Mouse (Mus musculus): ENCODE data around the gene Hepacam. TPM values are rescaled to one million over a fixed set of nuclear protein-coding genes. Genes with fewer than 3 reads are reported as not detected.
A peak's percentile ranks its signal among the peaks of the same experiment; 100 is the strongest.

Gene Hepacam
- polyA plus RNA-seq, 1 experiment from 2014 or later: not detected

DNA sequence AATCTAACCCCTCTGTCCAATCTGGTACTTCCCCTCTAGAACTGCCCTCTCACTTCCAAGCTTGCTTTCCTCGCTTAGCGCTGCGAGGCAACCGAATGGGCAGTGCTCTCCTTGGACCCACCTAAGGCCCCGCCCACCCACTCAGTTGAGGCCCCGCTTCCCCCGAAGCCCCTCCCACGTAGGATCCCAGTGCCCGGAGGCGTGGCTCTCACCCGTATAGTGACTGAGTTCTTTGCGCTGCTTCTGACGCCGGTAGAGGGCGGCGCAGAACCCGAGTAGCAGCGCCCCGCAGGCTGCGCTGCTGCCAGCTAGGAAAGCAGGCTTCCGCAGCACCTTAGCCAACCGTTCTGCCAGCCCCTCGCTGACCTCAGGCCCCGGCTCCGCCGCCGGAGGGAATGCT lies 53.5 kb downstream of the Hepacam start:
- Histone ChIP-seq H3K9me3 (ENCODE audit: control insufficient read depth, low read length) (no peaks in the 10 kb centered on the region), H3K27ac (ENCODE audit: low read depth, low read length) (no peak overlapping the region), H3K4me3 (ENCODE audit: low read depth, low read length) (0 out of 2 replicates have a peak overlapping the region, but pooled peaks have one; percentile 1), H3K4me2 (peak overlapping the region; percentile 27), H3K27me3 (ENCODE audit: control insufficient read depth, insufficient read depth, low read length) (peaks cover 6% of the 10 kb centered on the region; the same call in 1 of the 2 replicates), H3K4me1 (ENCODE audit: control insufficient read depth, insufficient read depth, low read length) (peaks cover 4% of the 10 kb centered on the region; the same call in 1 of the 2 replicates), H3K9ac (ENCODE audit: low read length) (no peak overlapping the region; the same call in 1 of the 2 replicates), H3K36me3 (ENCODE audit: control insufficient read depth, insufficient read depth, low read length) (no peaks in the 10 kb centered on the region)
- DNase-seq (ENCODE audit: low spot score, missing footprints) (peak; percentile 98), ATAC-seq (ENCODE audit: low FRiP score) (peak; percentile 93)
- under 1% methylated on average over 27 of the region's 27 CpGs for WGBS

DNA sequence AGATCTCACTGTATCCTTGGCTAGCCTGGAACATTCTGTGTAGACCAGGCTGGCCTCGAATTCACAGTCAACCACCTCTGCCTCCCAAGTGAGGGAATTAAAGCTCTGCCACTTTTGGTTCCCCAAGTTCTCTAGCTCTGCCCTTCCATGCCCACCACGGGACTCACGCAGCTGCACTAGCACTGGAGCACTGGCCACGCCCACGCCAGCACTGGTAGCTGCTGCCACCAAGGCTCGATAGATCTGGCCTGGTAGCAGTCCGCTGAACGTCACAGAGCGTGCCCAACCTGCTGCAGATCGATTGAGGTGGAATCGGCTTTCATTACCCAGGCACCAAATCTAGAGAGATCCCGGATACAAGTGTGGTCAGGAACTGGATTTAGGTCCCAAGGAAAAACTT lies 54.1 kb downstream of the Hepacam start:
- Histone ChIP-seq H3K27me3 (ENCODE audit: control insufficient read depth, insufficient read depth, low read length) (peaks cover 6% of the 10 kb centered on the region; the same call in 1 of the 2 replicates), H3K9ac (ENCODE audit: low read length) (no peak overlapping the region; the same call in 1 of the 2 replicates), H3K4me1 (ENCODE audit: control insufficient read depth, insufficient read depth, low read length) (peaks cover 4% of the 10 kb centered on the region; the same call in 1 of the 2 replicates), H3K4me3 (ENCODE audit: low read depth, low read length) (no peak overlapping the region), H3K27ac (ENCODE audit: low read depth, low read length) (no peak overlapping the region), H3K4me2 (peak overlapping the region; percentile 27; the same call in 1 of the 2 replicates), H3K36me3 (ENCODE audit: control insufficient read depth, insufficient read depth, low read length) (no peaks in the 10 kb centered on the region), H3K9me3 (ENCODE audit: control insufficient read depth, low read length) (no peaks in the 10 kb centered on the region)
- DNase-seq (ENCODE audit: low spot score, missing footprints) (peak; percentile 90), ATAC-seq (ENCODE audit: low FRiP score) (peak; percentile 63)
- 26% methylated on average over 12 of the region's 12 CpGs for WGBS

DNA sequence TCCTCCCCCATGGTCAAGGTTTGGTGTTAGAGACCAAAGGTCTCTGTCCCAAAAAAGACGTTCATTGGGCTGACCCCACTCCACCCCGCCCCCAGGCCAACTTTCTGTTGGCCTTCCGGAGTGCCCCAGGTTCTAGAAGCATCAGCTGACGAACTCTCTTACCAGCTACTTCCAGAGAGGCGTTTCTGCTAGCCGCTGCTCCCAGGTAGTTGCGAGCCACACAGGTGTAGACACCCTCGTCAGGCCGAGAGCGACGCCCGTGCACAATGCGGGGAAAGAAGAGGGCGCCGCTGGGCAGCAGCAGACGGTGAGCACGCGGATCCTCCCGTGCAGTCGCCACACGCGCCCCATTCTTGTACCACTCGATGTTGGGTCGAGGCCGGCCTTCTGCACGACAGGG lies 62.2 kb downstream of the Hepacam start:
- peak overlapping the region; percentile 7; the same call in 1 of the 2 replicates for H3K4me2 ChIP-seq
- H3K4me3 ChIP-seq (ENCODE audit: low read depth, low read length): no peak overlapping the region
- DNase-seq (ENCODE audit: low spot score, missing footprints): no peak
- H3K27me3 ChIP-seq (ENCODE audit: control insufficient read depth, insufficient read depth, low read length): peaks cover 59% of the 10 kb centered on the region
- ATAC-seq (ENCODE audit: low FRiP score): no peak
- peaks cover 5% of the 10 kb centered on the region; the same call in 1 of the 2 replicates for H3K4me1 ChIP-seq (ENCODE audit: control insufficient read depth, insufficient read depth, low read length)
- 23% methylated on average over 26 of the region's 26 CpGs for WGBS
- no peaks in the 10 kb centered on the region for H3K36me3 ChIP-seq (ENCODE audit: control insufficient read depth, insufficient read depth, low read length)
- H3K9me3 ChIP-seq (ENCODE audit: control insufficient read depth, low read length): no peaks in the 10 kb centered on the region
- H3K27ac ChIP-seq (ENCODE audit: low read depth, low read length): no peak overlapping the region
- H3K9ac ChIP-seq (ENCODE audit: low read length): no peak overlapping the region

DNA sequence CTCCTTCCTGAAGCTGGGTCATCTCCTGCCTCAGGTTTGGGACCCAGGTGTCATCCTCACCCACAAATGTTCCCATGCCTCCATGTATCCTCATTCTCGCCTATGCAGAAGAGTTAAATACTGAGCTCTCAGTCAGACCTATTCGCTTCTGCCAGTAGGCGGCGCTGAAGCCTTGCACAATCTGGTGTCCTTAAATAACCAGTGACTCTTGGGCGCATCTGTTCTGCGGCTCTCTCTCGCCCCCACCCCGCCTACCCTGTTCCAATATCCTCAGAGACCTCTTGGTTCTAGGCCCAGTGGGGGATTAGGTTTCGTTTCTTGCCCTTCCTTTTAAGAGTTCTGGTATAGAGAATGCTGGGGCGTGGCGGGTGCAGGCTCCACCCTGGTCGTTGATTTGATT lies 63.4 kb downstream of the Hepacam start:
- no peaks in the 10 kb centered on the region for H3K36me3 ChIP-seq (ENCODE audit: control insufficient read depth, insufficient read depth, low read length)
- H3K4me3 ChIP-seq (ENCODE audit: low read depth, low read length): no peak overlapping the region
- no peak overlapping the region for H3K9ac ChIP-seq (ENCODE audit: low read length)
- peak; percentile 99 for DNase-seq (ENCODE audit: low spot score, missing footprints)
- no peak overlapping the region for H3K27ac ChIP-seq (ENCODE audit: low read depth, low read length)
- 1% methylated on average over 12 of the region's 12 CpGs for WGBS
- peak; percentile 67 for ATAC-seq (ENCODE audit: low FRiP score)
- peaks cover 70% of the 10 kb centered on the region for H3K27me3 ChIP-seq (ENCODE audit: control insufficient read depth, insufficient read depth, low read length)
- H3K4me2 ChIP-seq: peak overlapping the region; percentile 23; the same call in 1 of the 2 replicates
- H3K4me1 ChIP-seq (ENCODE audit: control insufficient read depth, insufficient read depth, low read length): peaks cover 6% of the 10 kb centered on the region; the same call in 1 of the 2 replicates
- H3K9me3 ChIP-seq (ENCODE audit: control insufficient read depth, low read length): no peaks in the 10 kb centered on the region

DNA sequence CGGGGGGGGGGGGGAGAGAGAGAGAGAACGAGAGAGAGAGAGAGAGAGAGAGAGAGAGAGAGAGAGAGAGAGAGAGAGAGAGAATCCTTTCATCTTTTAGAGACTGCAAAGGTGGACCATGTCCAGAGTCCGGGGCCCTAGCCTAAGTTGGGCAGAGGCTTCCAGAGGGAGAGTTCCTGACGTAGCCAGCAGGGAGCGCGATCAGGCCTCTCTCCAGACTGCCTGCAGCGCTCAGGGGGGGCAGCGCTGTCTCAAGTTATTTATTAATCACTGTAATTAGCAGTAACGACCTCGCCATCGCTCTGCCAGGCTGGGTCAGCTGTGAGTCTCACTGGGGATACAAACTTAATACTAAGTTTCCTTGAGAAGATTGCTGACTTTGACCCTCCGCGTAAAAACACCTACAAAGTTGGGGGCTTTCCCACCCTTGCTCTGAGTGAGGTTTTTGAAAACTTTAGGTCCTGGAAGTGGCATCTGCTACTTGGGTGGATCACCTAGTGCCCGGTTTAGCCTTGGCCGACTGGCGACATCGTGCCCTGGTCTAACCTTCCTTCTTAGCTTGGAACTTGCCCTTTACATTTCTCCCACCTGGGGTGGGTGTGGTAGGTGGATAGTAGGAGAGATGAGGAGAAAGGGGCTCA lies 65.0 kb downstream of the Hepacam start:
- peak overlapping the region; percentile 25 for H3K4me3 ChIP-seq (ENCODE audit: low read depth, low read length)
- H3K9me3 ChIP-seq (ENCODE audit: control insufficient read depth, low read length): no peaks in the 10 kb centered on the region
- 2% methylated on average over 16 of the region's 17 CpGs for WGBS
- peak; percentile 94 for DNase-seq (ENCODE audit: low spot score, missing footprints)
- no peaks in the 10 kb centered on the region for H3K36me3 ChIP-seq (ENCODE audit: control insufficient read depth, insufficient read depth, low read length)
- H3K27me3 ChIP-seq (ENCODE audit: control insufficient read depth, insufficient read depth, low read length): peaks cover 76% of the 10 kb centered on the region
- H3K27ac ChIP-seq (ENCODE audit: low read depth, low read length): peak overlapping the region; percentile 11; the same call in 1 of the 2 replicates
- peaks cover 8% of the 10 kb centered on the region; the same call in 1 of the 2 replicates for H3K4me1 ChIP-seq (ENCODE audit: control insufficient read depth, insufficient read depth, low read length)
- ATAC-seq (ENCODE audit: low FRiP score): peak; percentile 33
- no peak overlapping the region for H3K9ac ChIP-seq (ENCODE audit: low read length)
- H3K4me2 ChIP-seq: peak overlapping the region; percentile 35

DNA sequence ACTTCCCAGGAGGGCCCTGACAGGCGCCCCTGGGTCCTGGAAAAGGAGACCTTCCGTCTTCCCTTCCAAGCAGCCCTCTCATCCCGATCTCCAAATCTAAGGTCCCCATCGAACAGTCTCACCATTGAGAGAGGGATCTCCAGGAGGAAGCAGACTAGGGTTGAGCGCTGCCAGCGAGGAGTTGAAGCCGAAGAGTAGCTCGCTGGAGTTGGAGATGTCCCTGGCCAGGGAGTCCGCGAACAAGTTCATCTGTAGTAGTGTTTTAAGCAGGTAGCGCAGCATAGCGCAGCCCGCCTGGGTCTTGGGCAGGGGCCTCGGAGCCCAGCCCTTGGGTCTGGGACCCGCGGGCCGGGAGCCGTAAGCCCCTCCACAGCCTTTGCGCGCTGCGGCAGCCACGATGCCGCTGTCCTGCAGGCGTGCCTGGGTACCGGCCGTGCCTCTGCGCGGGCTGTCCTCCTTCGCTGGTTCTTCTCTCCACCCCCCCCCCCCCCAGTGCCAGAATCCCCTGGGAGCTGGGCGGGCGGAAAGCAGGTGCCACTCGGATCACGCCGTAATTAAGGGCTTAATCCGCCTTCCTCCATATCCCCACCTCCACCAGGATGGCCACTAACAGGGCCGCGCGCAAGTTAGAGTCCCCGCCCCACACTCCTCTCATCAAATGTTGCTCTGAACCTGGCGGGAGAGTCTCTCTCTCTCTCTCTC lies 65.7 kb downstream of the Hepacam start, which contains the start of gene Robo3:
Gene Robo3 (minus strand): TSS at position 527 of the 702 bp plus-strand sequence.
- DNase-seq (ENCODE audit: low spot score, missing footprints): peak; percentile 94
- Histone ChIP-seq H3K4me1 (ENCODE audit: control insufficient read depth, insufficient read depth, low read length) (peaks cover 8% of the 10 kb centered on the region; the same call in 1 of the 2 replicates), H3K9ac (ENCODE audit: low read length) (no peak within 1 kb of the TSS), H3K4me2 (peak within 1 kb of the TSS; percentile 35), H3K4me3 (ENCODE audit: low read depth, low read length) (peak within 1 kb of the TSS; percentile 25), H3K27me3 (ENCODE audit: control insufficient read depth, insufficient read depth, low read length) (peaks cover 74% of the 10 kb centered on the region), H3K27ac (ENCODE audit: low read depth, low read length) (peak within 1 kb of the TSS; percentile 11; the same call in 1 of the 2 replicates), H3K9me3 (ENCODE audit: control insufficient read depth, low read length) (no peaks in the 10 kb centered on the region), H3K36me3 (ENCODE audit: control insufficient read depth, insufficient read depth, low read length) (no peaks in the 10 kb centered on the region)
- WGBS: under 1% methylated on average over 39 of the region's 40 CpGs
- peak; percentile 23; the same call in 1 of the 2 replicates for ATAC-seq (ENCODE audit: low FRiP score)

DNA sequence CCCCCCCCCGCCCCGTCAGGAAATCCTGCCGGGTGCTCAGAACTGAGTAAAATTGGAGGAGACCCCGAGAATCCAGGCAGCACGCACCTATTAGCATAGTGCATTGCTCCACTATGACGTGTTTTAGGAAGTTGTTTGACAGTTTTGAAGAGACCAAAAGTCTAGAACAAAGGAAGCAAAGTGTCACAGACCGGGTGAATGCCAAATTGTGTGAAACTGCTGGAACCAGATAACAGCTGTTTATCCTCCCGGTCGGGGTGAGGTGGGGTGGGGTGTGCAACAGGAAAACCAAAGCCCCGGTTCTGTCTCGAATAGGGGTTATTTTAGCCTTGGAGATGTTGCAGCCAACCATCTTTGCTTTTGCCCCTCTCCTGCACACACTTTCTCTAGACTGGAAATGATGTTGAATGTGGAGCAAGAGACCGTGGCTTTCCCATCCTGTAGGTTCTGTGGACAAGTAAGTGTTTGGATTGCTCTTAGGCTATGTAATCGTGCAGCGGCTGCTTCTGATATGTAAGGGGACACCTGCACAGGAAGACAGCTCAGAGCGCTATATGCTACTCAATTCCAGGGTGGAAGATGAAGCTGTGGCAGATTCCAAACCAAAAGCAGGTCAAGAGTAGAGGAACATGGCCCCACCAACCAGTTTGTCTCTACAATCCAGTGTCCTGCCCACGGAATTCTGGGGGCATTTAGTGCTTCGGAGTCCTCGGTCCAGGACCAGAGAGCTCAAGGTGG lies 66.8 kb downstream of the Hepacam start:
- peaks cover 8% of the 10 kb centered on the region; the same call in 1 of the 2 replicates for H3K4me1 ChIP-seq (ENCODE audit: control insufficient read depth, insufficient read depth, low read length)
- 3% methylated on average over 18 of the region's 18 CpGs for WGBS

DNA sequence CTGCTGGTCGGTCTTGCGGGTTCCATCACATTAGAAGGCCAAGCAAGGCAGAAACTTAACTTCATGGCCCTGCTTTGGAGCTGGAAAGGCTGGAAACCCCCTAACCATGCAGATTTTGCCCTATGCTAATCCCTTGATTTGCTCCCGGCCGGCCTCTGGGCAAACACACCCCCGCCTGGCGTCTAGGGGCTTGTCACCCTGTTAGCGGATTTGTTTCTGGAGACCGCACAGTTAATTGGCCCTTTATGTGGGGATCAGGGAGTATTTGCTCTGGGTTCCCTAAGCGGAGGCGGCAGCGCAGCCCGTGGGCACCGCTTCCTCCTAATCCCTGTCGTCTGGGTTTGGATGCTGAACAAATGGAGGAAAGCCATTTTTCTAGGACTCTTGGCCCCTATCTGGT lies 67.8 kb downstream of the Hepacam start:
- H3K27ac ChIP-seq (ENCODE audit: low read depth, low read length): no peak overlapping the region
- no peaks in the 10 kb centered on the region for H3K36me3 ChIP-seq (ENCODE audit: control insufficient read depth, insufficient read depth, low read length)
- H3K27me3 ChIP-seq (ENCODE audit: control insufficient read depth, insufficient read depth, low read length): peaks cover 70% of the 10 kb centered on the region
- no peak overlapping the region for H3K9ac ChIP-seq (ENCODE audit: low read length)
- H3K9me3 ChIP-seq (ENCODE audit: control insufficient read depth, low read length): no peaks in the 10 kb centered on the region
- H3K4me2 ChIP-seq: no peak overlapping the region
- no peak overlapping the region for H3K4me3 ChIP-seq (ENCODE audit: low read depth, low read length)
- 0% methylated on average over 14 of the region's 14 CpGs for WGBS
- DNase-seq (ENCODE audit: low spot score, missing footprints): peak; percentile 94
- ATAC-seq (ENCODE audit: low FRiP score): peak; percentile 56; the same call in 1 of the 2 replicates
- peaks cover 8% of the 10 kb centered on the region; the same call in 1 of the 2 replicates for H3K4me1 ChIP-seq (ENCODE audit: control insufficient read depth, insufficient read depth, low read length)

More for the DNA sequence above, 66.8 kb downstream of the Hepacam start:
- H3K9ac ChIP-seq (ENCODE audit: low read length): no peak overlapping the region
- DNase-seq (ENCODE audit: low spot score, missing footprints) (peak; percentile 92), ATAC-seq (ENCODE audit: low FRiP score) (no peak)
- no peak overlapping the region for H3K27ac ChIP-seq (ENCODE audit: low read depth, low read length)
- H3K4me3 ChIP-seq (ENCODE audit: low read depth, low read length): no peak overlapping the region
- H3K27me3 ChIP-seq (ENCODE audit: control insufficient read depth, insufficient read depth, low read length): peaks cover 76% of the 10 kb centered on the region
- no peaks in the 10 kb centered on the region for H3K36me3 ChIP-seq (ENCODE audit: control insufficient read depth, insufficient read depth, low read length)
- no peak overlapping the region for H3K4me2 ChIP-seq
- H3K9me3 ChIP-seq (ENCODE audit: control insufficient read depth, low read length): no peaks in the 10 kb centered on the region
